Mouse (Mus musculus): Measurements from ENCODE around the gene Rassf6. TPM values are rescaled to one million over a fixed set of nuclear protein-coding genes. Genes with fewer than 3 reads are reported as not detected.
"Not testable (repeated sequence)": the region's sequence is repeated elsewhere in the genome, so short reads cannot be mapped to it uniquely, and the experiment has no call there.

Rassf6 gene
- total RNA-seq, 2 experiments from 2014 or later, result 0.36 TPM; not detected in 1

- no peak for ATAC-seq (replicated peaks; ENCODE audit: poor library complexity, severe bottlenecking)
Observed at GRCm38 (mm10) chr5:90627423-90627822, 13.0 kb downstream of the Rassf6 start.

- ATAC-seq (replicated peaks; ENCODE audit: poor library complexity, severe bottlenecking), result no peak
Observed at GRCm38 (mm10) chr5:90624708-90625425, 15.6 kb downstream of the Rassf6 start.

- no peak for ATAC-seq (replicated peaks; ENCODE audit: poor library complexity, severe bottlenecking)
Observed at GRCm38 (mm10) chr5:90623209-90623608, 17.2 kb downstream of the Rassf6 start.

- no peak for ATAC-seq (replicated peaks; ENCODE audit: poor library complexity, severe bottlenecking)
Observed at GRCm38 (mm10) chr5:90621726-90622125, 18.7 kb downstream of the Rassf6 start.

- ATAC-seq (replicated peaks; ENCODE audit: poor library complexity, severe bottlenecking), result no peak
Observed at GRCm38 (mm10) chr5:90621316-90621715, 19.1 kb downstream of the Rassf6 start.

GRCm38 (mm10) chr5:90617859-90618258 lies 22.6 kb downstream of the Rassf6 start:
- peak; percentile 96 for ATAC-seq (replicated peaks; ENCODE audit: poor library complexity, severe bottlenecking)

GRCm38 (mm10) chr5:90612751-90613150 lies 27.7 kb downstream of the Rassf6 start:
- ATAC-seq (replicated peaks; ENCODE audit: poor library complexity, severe bottlenecking), result not testable (repeated sequence)

- ATAC-seq (replicated peaks; ENCODE audit: poor library complexity, severe bottlenecking), result peak; percentile 94
Observed at GRCm38 (mm10) chr5:90611996-90612611, 28.4 kb downstream of the Rassf6 start.

- ATAC-seq (replicated peaks; ENCODE audit: poor library complexity, severe bottlenecking), result peak; percentile 68
Observed at GRCm38 (mm10) chr5:90611388-90611787, 29.1 kb downstream of the Rassf6 start.

GRCm38 (mm10) chr5:90608906-90609305 lies 31.6 kb downstream of the Rassf6 start:
- no peak for ATAC-seq (replicated peaks; ENCODE audit: poor library complexity, severe bottlenecking)

- ATAC-seq (replicated peaks; ENCODE audit: poor library complexity, severe bottlenecking), result peak; percentile 77
Observed at GRCm38 (mm10) chr5:90603407-90603923, 37.0 kb downstream of the Rassf6 start.

GRCm38 (mm10) chr5:90601469-90601868 lies 39.0 kb downstream of the Rassf6 start:
- ATAC-seq (replicated peaks; ENCODE audit: poor library complexity, severe bottlenecking), result peak; percentile 70

GRCm38 (mm10) chr5:90596155-90596554 lies 44.3 kb downstream of the Rassf6 start:
- no peak for ATAC-seq (replicated peaks; ENCODE audit: poor library complexity, severe bottlenecking)

- ATAC-seq (replicated peaks; ENCODE audit: poor library complexity, severe bottlenecking), result peak; percentile 89
Observed at GRCm38 (mm10) chr5:90594945-90595344, 45.5 kb downstream of the Rassf6 start.

- ATAC-seq (replicated peaks; ENCODE audit: poor library complexity, severe bottlenecking), result 0 out of 2 replicates have a peak, but pooled peaks have one; percentile 6
Observed at GRCm38 (mm10) chr5:90591936-90592335, 48.5 kb downstream of the Rassf6 start.

- ATAC-seq (replicated peaks; ENCODE audit: poor library complexity, severe bottlenecking), result no peak
Observed at GRCm38 (mm10) chr5:90590676-90591075, 49.8 kb downstream of the Rassf6 start.

- peak; percentile 80 for ATAC-seq (replicated peaks; ENCODE audit: poor library complexity, severe bottlenecking)
Observed at GRCm38 (mm10) chr5:90588708-90589595, 51.5 kb downstream of the Rassf6 start.

GRCm38 (mm10) chr5:90588104-90588503 lies 52.4 kb downstream of the Rassf6 start:
- no peak for ATAC-seq (replicated peaks; ENCODE audit: poor library complexity, severe bottlenecking)

- peak; percentile 52 for ATAC-seq (replicated peaks; ENCODE audit: poor library complexity, severe bottlenecking)
Observed at GRCm38 (mm10) chr5:90586511-90586910, 53.9 kb downstream of the Rassf6 start.

- peak; percentile 62 for ATAC-seq (replicated peaks; ENCODE audit: poor library complexity, severe bottlenecking)
Observed at GRCm38 (mm10) chr5:90584799-90585198, 55.7 kb downstream of the Rassf6 start.

- no peak for ATAC-seq (replicated peaks; ENCODE audit: poor library complexity, severe bottlenecking)
Observed at GRCm38 (mm10) chr5:90582179-90582578, 58.3 kb downstream of the Rassf6 start.
